Mouse (Mus musculus) left cerebral cortex, adult 2 months (tissue): ENCODE data around the gene Zcchc13. TPM values are rescaled to one million over a fixed set of nuclear protein-coding genes. Genes with fewer than 3 reads are reported as not detected.
A peak's percentile ranks its signal among the peaks of the same experiment; 100 is the strongest.
"Not testable (repeated sequence)": the region's sequence is repeated elsewhere in the genome, so short reads cannot be mapped to it uniquely, and the experiment has no call there.

Source experiments
- DNase-seq, 2 experiments: peaks; one replicate each; pipeline ENCODE4 v3.0.0; 2021 to 2022; ENCODE audit warnings: low spot score in 2 of 2, mixed read lengths in 1 of 2; ENCODE audit errors: extremely low spot score in 1 of 2
- H3K27ac ChIP-seq: fragments of 200-600 bp; 2 replicates; pipeline ENCODE4 v1.8.1; 2022
- H3K4me3 ChIP-seq: fragments of 200-600 bp; 2 replicates; pipeline ENCODE4 v1.8.1; 2022
- CTCF ChIP-seq: fragments of 200-600 bp; IDR thresholded peaks from 2 replicates; pipeline ENCODE4 v1.8.1; 2022; ENCODE audit warnings: antibody characterized with exemption, mild to moderate bottlenecking, moderate library complexity
- intact Hi-C: fragments of 180-260 bp; cut with DNase I; formaldehyde crosslinking; loops from one replicate; pipeline ENCODE4 v1.15.1; 2025
- total RNA-seq, 2 experiments: library from RNA; stranded (reverse); gene quantifications; 2 replicates each; pipeline ENCODE4 v1.2.3; 2021

The Zcchc13 gene
- total RNA-seq, 2 experiments from 2014 or later: not detected

- intact Hi-C loops: no loop called here
- DNase-seq: no peak
- no peak for TF ChIP-seq CTCF
- no peak overlapping the region for H3K4me3 ChIP-seq
- H3K27ac ChIP-seq: no peak overlapping the region
Measured at GRCm38 (mm10) chrX:103653021-103653420, 22.6 kb downstream of the Zcchc13 start.

DNA sequence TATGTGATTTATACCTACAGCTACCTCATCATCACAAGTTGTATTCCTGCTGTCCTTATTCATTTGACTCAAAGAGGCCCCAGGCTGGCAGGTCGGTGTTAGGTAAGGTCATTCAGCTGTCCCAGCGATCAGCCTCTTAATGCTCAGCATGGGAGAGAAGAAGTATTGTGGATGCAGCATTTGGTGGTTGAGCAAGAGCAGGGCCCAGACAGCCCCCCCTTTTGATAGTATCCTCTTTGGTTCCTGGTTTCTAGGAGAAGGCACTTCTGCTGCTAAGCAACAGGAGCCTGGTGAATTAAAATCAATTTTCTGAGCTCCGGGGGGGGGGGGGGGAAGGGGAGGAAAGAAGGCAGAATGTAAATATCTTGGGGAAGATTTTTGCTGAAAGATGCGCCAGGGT is 28.6 kb downstream of the Zcchc13 start:
- DNase-seq: no peak
- H3K27ac ChIP-seq: no peak overlapping the region; the same call in 1 of the 2 replicates
- TF ChIP-seq CTCF: no peak
- intact Hi-C loops: no loop called here
- H3K4me3 ChIP-seq: no peak overlapping the region

DNA sequence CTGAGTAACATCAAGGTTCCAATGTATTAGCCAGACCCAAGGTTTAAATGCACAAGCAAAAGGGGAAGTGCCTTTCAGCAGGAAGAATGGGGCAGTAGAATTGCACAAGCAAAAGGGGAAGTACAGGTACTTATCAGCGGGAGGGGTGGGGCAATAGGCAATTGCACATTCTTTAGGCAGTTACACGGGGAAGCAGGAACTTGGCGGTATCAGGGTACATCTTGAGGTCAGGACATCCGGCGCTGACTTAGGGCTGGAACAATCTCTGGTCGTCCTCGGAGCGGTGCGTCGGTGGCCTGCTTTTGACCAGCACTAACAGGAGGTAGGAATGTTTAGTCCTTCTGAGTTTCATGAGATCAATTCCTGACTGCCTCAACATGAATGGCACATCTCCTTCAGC is 34.1 kb downstream of the Zcchc13 start:
- H3K4me3 ChIP-seq, DNase-seq, intact Hi-C loops, H3K27ac ChIP-seq: not testable (repeated sequence)

DNA sequence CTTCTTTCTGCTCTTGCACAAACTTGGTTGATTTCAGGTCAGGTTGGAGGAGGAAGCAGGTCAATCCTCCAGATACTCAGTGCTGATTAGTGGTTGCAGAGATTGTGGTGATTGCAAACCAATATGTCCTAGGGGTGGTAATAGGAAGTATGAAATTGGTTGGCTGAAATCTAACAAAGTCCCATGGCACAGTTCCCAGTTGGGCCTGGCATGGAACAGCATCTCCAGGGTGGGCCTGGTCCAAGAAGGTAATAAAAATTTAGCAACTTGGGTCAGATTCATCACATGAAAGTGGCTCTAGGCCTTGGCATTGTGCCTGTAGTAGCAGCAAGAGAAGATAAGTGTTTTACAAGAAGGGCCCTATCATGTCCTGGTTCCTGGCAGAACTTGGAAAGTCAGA is 39.9 kb downstream of the Zcchc13 start:
- intact Hi-C loops: loop anchor here (5.0 kb wide), 1 partner anchor 43 kb away; no protein-coding TSS in a partner anchor
- no peak for DNase-seq
- Histone ChIP-seq H3K4me3 (no peak overlapping the region), H3K27ac (no peak overlapping the region)
- no peak for TF ChIP-seq CTCF

DNA sequence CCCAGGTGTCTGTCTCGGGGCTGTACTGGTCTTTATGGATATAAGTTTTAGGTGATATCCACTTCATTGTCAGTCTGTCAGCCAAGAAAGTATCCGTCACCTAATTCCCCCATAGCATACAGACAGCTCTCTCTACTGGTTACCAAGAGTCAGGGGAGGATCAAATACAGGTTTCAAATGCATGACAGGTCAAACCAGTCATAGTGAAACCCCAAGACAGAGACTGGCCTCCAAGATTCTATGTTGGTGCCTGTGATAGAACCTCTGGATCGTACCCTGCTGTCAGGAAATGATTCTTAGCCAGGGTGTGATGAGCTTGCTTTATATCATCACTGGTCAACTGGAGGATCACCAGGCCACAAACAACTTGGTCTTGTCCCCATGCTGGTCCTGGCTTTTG is 43.4 kb downstream of the Zcchc13 start:
- no peak for TF ChIP-seq CTCF
- no peak for DNase-seq
- no peak overlapping the region for H3K27ac ChIP-seq
- H3K4me3 ChIP-seq: no peak overlapping the region
- intact Hi-C loops: loop anchor here (2.0 to 5.0 kb wide), 2 partner anchors 46 to 191 kb away; no protein-coding TSS in a partner anchor

- no peak overlapping the region for H3K4me3 ChIP-seq
- TF ChIP-seq CTCF: peak; percentile 62
- H3K27ac ChIP-seq: no peak overlapping the region
- intact Hi-C loops: loop anchor here (2.0 to 5.0 kb wide), 2 partner anchors 47 to 192 kb away; no protein-coding TSS in a partner anchor
- no peak for DNase-seq
Measured at GRCm38 (mm10) chrX:103674674-103675073, 44.3 kb downstream of the Zcchc13 start.

Other genes starting within 250 kb of the Zcchc13 start
- not detected for gene Tsx, start 216.1 kb upstream of the Zcchc13 start, total RNA-seq
- gene Gm26992, start 208.6 kb upstream of the Zcchc13 start, total RNA-seq: not detected
- gene Slc16a2, start 191.4 kb downstream of the Zcchc13 start, total RNA-seq: 10 to 100 TPM; 32.0 to 33.0 TPM